Mouse (Mus musculus) neural tube, embryonic 10.5 days (tissue): ENCODE measurements around the gene Kif16b.

Experiments used
- DNase-seq: peaks from one replicate; pipeline ENCODE4 v3.0.0-alpha.2; 2017; ENCODE audit warnings: low spot score; ENCODE audit errors: extremely low spot score

Kif16b gene

DNA sequence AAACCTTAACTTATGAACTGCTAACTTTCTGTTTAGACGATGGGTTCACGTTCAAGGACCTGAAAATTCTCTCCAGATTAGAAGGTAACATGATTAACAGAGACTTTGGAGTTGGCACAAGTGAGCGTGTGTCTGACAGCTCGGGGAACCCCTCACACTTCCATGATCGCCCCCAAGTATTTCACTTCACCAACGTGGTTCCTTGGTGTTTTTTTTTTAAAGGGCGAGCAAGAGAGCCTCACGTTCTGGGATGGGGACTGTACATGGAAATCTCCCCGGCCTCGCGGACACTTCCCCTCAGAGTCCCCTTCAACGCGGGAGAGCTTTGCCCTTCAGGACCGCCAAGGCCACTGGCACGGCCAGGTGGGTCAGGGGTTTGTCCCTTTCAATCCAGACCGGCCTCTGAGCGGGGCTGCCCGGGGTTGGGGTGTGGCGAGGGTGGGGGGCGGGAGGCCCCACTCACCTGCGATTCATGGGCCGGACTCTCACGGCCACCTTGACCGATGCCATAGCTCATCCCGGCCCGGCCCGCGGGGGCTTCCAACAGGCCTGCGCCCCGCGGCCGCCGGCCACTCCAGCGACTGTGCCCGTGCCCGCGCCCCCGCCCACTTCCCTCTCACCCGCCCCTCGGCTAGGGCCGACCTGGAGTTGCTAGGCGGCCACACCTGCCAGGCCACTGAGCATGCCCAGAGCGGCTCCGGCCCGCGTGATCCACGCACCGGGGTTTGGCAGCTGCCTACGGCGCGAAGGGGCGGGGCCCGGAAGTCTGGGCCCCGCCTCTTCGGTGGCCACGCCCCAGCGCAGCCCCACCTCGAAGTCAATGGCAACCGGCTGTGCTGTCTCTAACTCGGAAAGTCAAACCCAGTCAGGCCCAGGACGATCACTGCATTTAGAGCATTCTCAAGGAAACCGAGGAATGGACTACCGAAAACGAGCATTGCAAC lies at the start of gene Kif16b:
Gene Kif16b (minus strand): TSS at position 670 of the 944 bp plus-strand sequence.
- DNase-seq, result peak; percentile 95

DNA sequence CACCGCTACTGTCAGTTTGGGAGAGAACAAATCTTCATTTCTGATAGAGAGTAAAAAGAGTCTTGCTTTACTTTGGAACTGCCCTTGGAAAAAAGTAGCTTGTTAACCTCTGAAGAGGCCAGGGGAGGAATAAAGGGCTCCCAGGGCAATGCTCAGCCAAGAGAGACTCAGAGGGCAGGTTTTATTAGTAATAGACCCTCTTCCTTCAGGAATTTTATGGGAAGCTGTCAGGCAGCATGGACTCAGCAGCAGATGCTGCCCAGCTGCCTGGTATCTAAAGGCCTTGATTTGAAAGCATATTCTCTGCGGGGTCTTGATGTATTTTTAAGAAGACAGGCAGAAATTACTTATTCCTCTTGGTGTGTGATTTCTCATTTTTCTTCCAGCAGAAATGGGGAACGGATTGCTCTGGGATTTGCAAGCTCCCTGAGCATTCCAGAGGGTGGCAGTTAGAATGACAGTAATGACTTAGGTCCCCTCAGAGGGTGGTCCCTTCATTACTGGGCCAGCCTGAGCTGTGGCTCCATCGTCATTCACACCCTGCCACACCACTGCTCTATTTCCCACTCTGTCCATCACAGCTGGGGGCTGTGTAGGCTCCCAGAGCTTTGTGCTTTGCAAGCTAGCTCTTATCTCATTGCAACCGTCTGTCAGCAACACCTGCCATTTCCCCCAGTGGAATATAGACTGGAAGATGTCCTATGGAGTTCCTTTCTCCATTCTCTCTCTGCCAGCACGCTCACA lies 39.7 kb upstream of the Kif16b start:
- DNase-seq, result no peak

- DNase-seq, result no peak
These were observed 29.1 kb upstream of the Kif16b start for GRCm38 (mm10) chr2:142930445-142930844.

DNA sequence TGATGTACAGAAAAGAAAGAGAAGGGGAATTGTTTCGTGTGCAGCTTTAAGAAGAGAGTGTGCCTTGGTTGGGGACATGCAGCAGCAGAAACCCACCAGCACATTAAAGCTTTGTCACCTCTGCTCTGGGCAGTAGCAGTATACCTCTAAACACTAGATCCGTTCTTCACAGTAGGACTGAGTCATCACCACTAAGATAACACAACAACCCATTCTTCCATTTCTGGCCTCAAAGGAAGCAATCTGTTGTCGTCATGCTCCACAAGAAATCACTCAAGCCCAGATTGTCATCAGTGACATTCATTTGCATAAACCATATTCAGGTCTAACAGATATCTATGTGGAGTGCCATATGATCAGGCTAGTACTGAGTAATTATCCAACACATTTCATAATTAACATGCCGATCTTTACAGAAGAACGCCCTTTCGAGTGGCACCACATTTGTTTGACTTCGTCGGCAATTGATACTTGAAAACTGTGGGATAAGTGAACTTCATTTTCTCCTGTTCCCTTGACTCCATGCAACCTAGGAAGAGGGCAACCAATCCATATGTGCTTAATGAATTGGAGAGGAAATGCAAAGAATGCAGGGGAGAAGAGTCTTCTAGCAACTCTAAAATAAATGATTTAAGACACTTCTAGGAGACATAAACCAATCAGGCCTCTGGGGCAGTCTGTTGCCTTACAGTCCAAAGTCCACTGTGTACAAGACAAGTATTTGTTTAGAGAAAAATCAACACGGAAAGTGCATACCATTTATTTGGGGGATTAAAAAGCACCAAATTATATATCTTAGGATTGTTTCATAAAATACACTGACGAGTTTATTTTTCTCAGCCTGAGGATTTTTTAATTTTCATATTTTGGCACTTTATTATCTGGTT lies 28.1 kb upstream of the Kif16b start:
- no peak for DNase-seq

- no peak for DNase-seq
These were observed 9.6 kb upstream of the Kif16b start for GRCm38 (mm10) chr2:142910808-142911388.

GRCm38 (mm10) chr2:142909213-142909612 lies 7.9 kb upstream of the Kif16b start:
- no peak for DNase-seq

GRCm38 (mm10) chr2:142907056-142907455 lies 5.7 kb upstream of the Kif16b start:
- DNase-seq, result no peak

- peak; percentile 89 for DNase-seq
These were observed 1.9 kb upstream of the Kif16b start for GRCm38 (mm10) chr2:142902905-142903895.

DNA sequence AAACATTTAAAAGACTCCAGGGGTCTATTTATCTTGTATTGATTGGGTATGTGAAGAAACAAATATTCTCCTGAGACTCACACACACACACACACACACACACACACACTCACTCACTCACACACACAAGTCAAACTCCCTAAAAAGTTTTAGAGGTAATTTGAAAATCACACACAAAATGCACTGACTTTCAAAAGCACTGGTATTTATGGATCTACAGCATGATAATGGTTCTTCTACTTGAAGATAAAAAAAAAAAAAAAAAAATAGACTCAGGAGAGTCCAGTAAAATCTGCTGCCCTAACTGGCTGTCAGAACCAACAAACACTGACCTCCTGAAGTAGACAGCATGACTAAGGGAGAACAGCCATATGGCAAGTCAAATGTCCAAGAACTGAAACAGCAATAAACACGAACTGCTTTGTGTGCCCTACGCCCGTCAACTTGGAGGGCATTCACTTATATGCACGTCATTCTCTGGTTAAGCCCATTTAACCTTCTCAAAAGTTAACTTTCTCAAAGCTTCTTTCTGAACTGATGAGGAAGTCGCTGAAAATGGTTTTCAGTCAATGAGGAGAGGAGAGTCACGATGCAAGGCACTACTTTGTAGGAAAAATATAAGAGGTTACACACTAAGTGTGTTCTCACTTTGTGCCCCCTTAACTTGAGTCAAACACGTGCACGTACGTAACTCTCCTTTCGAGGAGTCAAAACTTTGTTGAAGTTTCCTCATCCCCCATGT lies 1.0 kb downstream of the Kif16b start:
- DNase-seq, result no peak

GRCm38 (mm10) chr2:142893780-142894179 lies 7.6 kb downstream of the Kif16b start:
- no peak for DNase-seq

GRCm38 (mm10) chr2:142891283-142891682 lies 10.0 kb downstream of the Kif16b start:
- no peak for DNase-seq

DNA sequence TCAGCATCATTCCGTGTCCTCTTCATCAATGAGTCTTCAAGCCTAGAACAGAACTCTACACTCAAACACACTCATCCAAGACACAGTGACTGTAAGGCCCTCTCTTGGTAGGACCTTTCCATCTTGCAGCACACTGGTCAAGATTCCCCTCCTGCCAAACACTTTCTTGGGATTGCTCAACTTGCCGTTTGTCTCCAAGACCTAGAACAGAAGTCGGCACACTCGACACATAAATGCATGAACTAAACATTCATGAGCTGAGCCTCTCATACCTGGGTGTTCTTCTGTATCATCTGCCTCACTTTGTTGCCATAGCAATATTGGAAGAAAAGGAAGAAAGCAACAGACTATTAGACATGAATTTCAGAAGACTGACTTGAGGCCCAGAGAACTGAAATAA lies 16.9 kb downstream of the Kif16b start:
- no peak for DNase-seq

DNA sequence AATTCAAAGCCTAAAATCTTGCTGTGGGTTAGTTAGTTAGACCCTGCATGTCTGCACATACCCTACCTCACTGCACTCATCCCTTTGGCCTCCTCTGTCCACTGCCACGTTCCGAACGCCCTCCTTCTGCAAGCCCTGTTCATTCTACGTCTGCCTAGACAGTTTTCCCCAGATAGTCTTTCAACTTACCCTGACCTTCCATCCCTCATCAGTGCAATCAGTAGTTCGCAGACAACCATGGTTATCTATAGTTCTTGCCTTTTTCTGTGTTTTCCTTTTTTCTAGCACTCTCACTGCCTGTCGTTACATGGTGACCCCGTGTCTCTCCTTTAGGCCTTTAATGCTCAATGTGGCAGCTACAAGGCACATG lies 17.7 kb downstream of the Kif16b start:
- no peak for DNase-seq

DNA sequence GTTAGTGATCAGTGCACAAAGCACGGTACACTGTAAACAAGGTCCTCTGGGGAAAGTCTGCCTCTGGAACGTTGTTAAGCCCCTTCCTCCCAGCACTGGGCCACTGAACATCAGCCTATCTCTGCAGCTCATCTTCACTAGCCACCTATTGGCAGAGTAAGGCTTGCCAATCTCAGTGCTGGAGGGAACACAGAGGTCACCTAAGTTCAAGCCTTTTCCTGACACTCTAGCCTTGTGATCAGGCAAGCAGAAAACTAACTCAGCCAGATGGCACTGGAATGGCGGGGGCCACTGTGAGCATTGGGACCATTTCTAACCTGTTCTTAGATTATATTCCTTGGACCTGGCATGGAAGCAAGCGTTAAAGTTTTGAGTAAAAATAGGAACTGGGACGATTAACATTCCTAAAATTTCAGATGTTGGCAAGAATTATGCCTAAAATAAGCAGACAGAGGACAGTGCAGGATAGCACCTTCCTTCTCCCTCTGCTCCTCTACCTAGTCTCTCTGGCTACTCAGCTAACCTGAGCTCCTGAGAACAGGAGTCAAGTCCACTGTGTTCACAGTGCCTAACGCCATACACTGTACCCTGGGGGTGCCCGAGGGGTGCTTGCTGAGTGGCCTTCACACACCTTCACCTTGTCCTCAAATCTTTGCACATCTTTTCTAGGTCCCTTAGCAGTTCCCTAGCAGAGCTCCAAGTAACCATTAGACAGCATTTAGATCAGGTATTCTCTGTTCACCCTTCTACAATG lies 18.3 kb downstream of the Kif16b start:
- no peak for DNase-seq

DNA sequence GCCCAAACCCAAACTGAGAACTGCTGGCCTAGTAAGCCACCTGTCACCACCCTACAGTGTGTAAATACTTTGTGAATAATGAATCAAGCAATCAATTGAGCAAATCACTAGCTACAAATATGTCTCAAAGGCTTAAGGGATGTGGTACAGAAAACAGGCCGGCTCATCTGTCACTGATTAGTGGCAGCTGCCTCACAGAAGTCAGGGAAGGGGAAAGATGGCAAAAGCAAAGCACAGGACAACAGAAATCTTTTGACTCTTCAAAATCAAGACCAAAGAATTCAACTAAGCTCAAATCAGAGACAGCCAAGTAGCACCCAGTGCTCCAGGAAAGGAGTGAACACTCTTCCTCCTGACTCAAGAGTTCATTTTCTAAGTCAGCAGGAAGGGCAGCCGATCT lies 18.9 kb downstream of the Kif16b start:
- no peak for DNase-seq

DNA sequence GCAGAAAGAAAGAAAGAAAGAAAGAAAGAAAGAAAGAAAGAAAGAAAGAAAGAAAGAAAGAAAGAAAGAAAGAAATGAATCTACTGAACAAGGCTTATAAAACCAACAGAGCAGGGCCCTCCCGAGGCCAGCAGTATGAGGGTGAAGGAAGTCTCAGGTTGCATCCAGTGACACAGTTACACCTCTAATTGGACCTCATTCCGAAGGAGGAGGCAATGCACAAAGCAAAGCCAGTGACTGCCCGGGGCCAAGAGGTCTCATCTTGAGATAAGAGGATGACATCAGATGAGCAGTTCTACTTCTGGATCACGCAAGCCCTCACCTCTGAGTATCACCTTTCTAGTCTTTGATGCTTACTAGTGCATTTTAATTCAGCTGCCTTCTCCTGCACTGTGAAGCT lies 20.2 kb downstream of the Kif16b start:
- DNase-seq, result no peak

- no peak for DNase-seq
These were observed 22.0 kb downstream of the Kif16b start for GRCm38 (mm10) chr2:142879257-142879818.

DNA sequence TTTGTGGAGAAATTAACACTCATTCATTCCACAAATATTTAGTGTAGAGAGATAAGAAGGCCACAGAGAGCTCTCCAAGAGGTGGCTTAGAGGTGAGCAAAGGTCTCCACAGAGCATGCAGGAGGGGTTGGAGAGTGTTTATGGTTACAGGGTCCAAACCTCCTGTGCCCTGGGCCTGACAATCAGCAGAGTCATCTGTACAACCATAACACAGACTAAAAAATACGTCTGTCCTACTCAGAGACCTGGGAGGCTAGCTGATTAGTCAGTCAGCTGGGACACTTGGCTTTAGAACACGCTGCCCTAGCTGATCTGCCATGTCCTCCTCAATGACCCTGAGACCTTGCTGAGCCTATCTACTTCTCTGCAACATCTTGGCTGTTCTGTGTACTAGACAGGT lies 24.7 kb downstream of the Kif16b start:
- DNase-seq, result no peak
